Mouse (Mus musculus) hindbrain, embryonic 10.5 days (tissue): Measurements from ENCODE around the gene Tkt. TPM values are rescaled to one million over a fixed set of nuclear protein-coding genes. Genes with fewer than 3 reads are reported as not detected.
"Not testable (repeated sequence)": the region's sequence is repeated elsewhere in the genome, so short reads cannot be mapped to it uniquely, and the experiment has no call there.

ENCODE experiments used
- DNase-seq: peaks from one replicate; pipeline ENCODE4 v3.0.0-alpha.2; 2017; ENCODE audit warnings: low spot score
- H3K27ac ChIP-seq: fragments of 300-500 bp; sonication (generic); 2 replicates; pipeline ENCODE4 v1.5.1; 2016; ENCODE audit warnings: mild to moderate bottlenecking, moderate library complexity
- H3K27me3 ChIP-seq: fragments of 300-500 bp; sonication (generic); 2 replicates; pipeline ENCODE4 v1.6.1; 2016; ENCODE audit warnings: mild to moderate bottlenecking; ENCODE audit not compliant: poor library complexity, insufficient read depth, severe bottlenecking
- H3K36me3 ChIP-seq: fragments of 300-500 bp; sonication (generic); 2 replicates; pipeline ENCODE4 v1.6.1; 2016; ENCODE audit warnings: mild to moderate bottlenecking, moderate library complexity
- H3K4me1 ChIP-seq: fragments of 300-500 bp; sonication (generic); replicated peaks from 2 replicates; pipeline ENCODE4 v1.6.1; 2016; ENCODE audit warnings: mild to moderate bottlenecking
- H3K4me3 ChIP-seq: fragments of 300-500 bp; sonication (generic); 2 replicates; pipeline ENCODE4 v1.5.1; 2016; ENCODE audit warnings: mild to moderate bottlenecking, moderate library complexity
- H3K9me3 ChIP-seq: fragments of 300-500 bp; sonication (generic); 2 replicates; pipeline ENCODE4 v1.6.1; 2016; ENCODE audit warnings: mild to moderate bottlenecking, moderate library complexity
- WGBS: fragments of 180-500 bp; shearing (Covaris S2); methylation state at CpG from one replicate; pipeline ENCODE4 v1.1.7; 2016; 5-methylcytosine and 5-hydroxymethylcytosine counted together
- polyA plus RNA-seq: library from polyadenylated mRNA; unstranded; fragments of >200 nt; fragmentation: Nextera tagmentation; extraction: Ambion mirVana; gene quantifications from 2 replicates; pipeline ENCODE4 v1.2.1, GENCODE M21; 2016

The Tkt gene
- polyA plus RNA-seq, 1 experiment from 2014 or later: 285 TPM

DNA sequence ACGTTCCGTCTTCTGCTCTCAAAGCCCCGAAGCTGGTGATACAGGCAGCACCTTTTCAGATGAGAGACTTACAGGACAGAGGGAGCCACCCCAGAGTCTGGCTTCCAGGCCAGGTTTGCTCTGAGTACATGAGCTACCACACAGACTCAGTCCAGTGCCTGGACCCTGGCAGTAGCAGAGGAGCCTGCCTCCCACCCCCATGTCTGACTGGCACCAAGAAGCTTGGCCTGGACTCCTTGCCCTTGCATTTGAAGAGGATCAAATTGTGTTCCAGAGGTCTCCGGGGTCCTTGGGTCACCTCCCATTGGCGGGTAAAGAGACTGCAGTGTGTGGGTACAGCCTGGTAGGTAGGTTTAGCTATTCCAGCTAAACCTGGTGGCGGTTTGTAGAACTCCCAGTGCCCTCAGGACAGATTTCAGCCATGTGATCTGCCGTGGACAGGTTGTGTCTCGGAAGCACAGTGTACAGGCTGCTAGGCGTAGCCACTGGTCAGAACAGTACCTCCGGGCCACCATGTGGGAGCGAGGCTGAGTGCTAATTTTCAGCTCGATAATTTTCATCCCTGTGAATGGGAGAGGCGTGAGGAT is 12.7 kb downstream of the Tkt start:
- Histone ChIP-seq H3K36me3 (peaks cover 97% of the 10 kb centered on the region), H3K9me3 (no peaks in the 10 kb centered on the region), H3K4me1 (no peaks in the 10 kb centered on the region), H3K4me3 (no peak overlapping the region), H3K27me3 (no peaks in the 10 kb centered on the region), H3K27ac (no peak overlapping the region)
- DNase-seq: no peak
- 95% methylated on average over 13 of the region's 13 CpGs for WGBS

DNA sequence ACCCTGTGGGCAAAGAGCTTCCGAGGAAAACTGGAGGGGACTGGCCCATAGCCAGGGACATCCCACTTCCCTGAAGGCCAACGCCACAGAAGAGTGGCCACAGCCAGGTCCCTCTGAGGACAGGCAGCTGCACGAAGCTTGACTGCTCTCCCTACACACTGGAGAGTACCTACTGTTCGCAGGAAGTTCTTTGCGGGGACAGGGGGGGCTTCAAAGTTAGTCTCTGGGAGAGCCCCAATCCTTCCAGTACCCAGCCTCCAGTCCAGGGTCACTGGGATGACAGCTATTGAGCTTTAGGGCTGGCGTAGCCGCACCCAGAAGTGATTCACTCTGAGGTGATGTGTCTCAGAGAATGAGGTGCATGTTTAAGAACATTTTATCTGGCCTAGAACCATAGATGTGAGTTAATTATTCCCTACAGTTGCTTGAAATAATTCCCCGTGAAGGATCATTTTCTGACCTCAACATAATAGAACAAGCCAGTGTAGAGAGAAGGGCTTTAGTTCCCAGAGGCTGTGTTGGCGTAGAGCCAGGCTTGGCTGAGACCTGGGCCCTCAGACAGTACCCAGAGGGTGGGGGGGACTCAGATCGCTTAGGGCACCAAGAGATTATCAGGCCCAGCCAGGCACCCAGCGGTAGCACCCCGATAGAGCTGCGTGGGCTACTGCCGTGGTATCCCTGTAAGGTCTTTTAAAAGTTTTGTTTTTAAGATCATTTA is 13.5 kb downstream of the Tkt start:
- no peaks in the 10 kb centered on the region for H3K4me1 ChIP-seq
- no peak overlapping the region for H3K4me3 ChIP-seq
- 93% methylated on average over 14 of the region's 14 CpGs for WGBS
- peaks cover 97% of the 10 kb centered on the region for H3K36me3 ChIP-seq
- H3K9me3 ChIP-seq: no peaks in the 10 kb centered on the region
- DNase-seq: no peak
- H3K27ac ChIP-seq: no peak overlapping the region
- no peaks in the 10 kb centered on the region for H3K27me3 ChIP-seq

DNA sequence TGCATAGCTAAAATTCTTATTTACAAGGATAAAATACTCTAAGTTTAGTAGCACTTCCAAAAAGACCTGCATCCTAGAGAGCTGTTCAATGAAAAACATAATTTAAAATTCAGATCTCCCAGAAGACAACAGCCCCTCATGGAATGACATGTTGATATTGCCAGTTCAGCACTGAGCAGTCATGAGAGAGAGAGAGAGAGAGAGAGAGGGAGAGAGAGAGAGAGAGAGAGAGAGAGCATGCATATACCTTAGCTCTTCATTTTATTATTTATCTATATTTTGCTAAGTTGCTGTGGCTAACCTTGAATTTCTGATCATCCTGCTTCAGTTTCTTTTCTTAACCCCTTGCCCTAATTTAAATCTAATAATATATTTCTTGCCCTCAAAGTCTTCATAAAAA is 14.2 kb downstream of the Tkt start:
- no peak for DNase-seq
- Histone ChIP-seq H3K4me3 (no peak overlapping the region), H3K9me3 (no peaks in the 10 kb centered on the region), H3K27me3 (no peaks in the 10 kb centered on the region), H3K27ac (no peak overlapping the region), H3K4me1 (no peaks in the 10 kb centered on the region), H3K36me3 (peaks cover 97% of the 10 kb centered on the region)

GRCm38 (mm10) chr14:30564451-30564850 is 16.3 kb downstream of the Tkt start:
- no peaks in the 10 kb centered on the region for H3K4me1 ChIP-seq
- H3K9me3 ChIP-seq: no peaks in the 10 kb centered on the region
- DNase-seq: no peak
- H3K36me3 ChIP-seq: peaks cover 97% of the 10 kb centered on the region
- WGBS: 89% methylated on average over 2 of the region's 2 CpGs
- H3K27me3 ChIP-seq: no peaks in the 10 kb centered on the region
- H3K27ac ChIP-seq: 0 out of 2 replicates have a peak overlapping the region, but pooled peaks have one; percentile 18
- H3K4me3 ChIP-seq: no peak overlapping the region

GRCm38 (mm10) chr14:30566317-30566716 is 18.2 kb downstream of the Tkt start:
- 95% methylated on average over 6 of the region's 6 CpGs for WGBS
- Histone ChIP-seq H3K4me1 (no peaks in the 10 kb centered on the region), H3K36me3 (peaks cover 97% of the 10 kb centered on the region), H3K9me3 (no peaks in the 10 kb centered on the region), H3K4me3 (no peak overlapping the region), H3K27me3 (no peaks in the 10 kb centered on the region), H3K27ac (no peak overlapping the region)
- DNase-seq: no peak

GRCm38 (mm10) chr14:30568016-30568415 is 19.9 kb downstream of the Tkt start:
- DNase-seq: no peak
- no peaks in the 10 kb centered on the region for H3K4me1 ChIP-seq
- H3K36me3 ChIP-seq: peaks cover 100% of the 10 kb centered on the region
- WGBS: 93% methylated on average over 9 of the region's 9 CpGs
- no peak overlapping the region for H3K4me3 ChIP-seq
- no peaks in the 10 kb centered on the region for H3K9me3 ChIP-seq
- H3K27me3 ChIP-seq: no peaks in the 10 kb centered on the region
- H3K27ac ChIP-seq: no peak overlapping the region

GRCm38 (mm10) chr14:30570303-30570702 is 22.1 kb downstream of the Tkt start:
- no peak for DNase-seq
- Histone ChIP-seq H3K4me3 (no peak overlapping the region), H3K36me3 (peaks cover 100% of the 10 kb centered on the region), H3K4me1 (no peaks in the 10 kb centered on the region), H3K27ac (no peak overlapping the region), H3K27me3 (no peaks in the 10 kb centered on the region), H3K9me3 (no peaks in the 10 kb centered on the region)
- WGBS: 93% methylated on average over 9 of the region's 9 CpGs

DNA sequence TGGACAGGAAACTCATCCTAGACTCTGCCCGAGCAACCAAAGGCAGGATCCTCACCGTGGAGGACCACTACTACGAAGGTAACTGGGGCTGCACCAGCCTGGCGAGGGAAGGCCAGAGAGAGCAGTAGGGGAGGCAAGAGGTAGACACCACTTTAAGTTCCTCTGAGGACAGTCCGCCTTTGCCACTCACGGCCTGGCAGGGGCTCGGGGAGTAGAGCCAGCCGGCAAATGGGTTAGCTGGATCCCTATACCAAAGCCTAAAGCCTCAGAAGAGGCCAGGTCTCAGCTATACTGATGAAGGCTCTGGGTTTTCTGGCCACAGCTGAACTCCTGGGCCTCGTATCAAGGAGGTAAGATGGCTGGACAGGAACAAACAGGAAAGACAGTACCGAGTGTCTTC is 24.1 kb downstream of the Tkt start:
- WGBS: 91% methylated on average over 10 of the region's 10 CpGs
- Histone ChIP-seq H3K36me3 (peaks cover 94% of the 10 kb centered on the region), H3K4me1 (no peaks in the 10 kb centered on the region), H3K4me3 (no peak overlapping the region), H3K9me3 (no peaks in the 10 kb centered on the region), H3K27ac (no peak overlapping the region), H3K27me3 (no peaks in the 10 kb centered on the region)
- no peak for DNase-seq

- no peaks in the 10 kb centered on the region for H3K9me3 ChIP-seq
- WGBS: 90% methylated on average over 8 of the region's 8 CpGs
- H3K27me3 ChIP-seq: no peaks in the 10 kb centered on the region
- no peak for DNase-seq
- no peak overlapping the region for H3K4me3 ChIP-seq
- no peaks in the 10 kb centered on the region for H3K4me1 ChIP-seq
- no peak overlapping the region for H3K27ac ChIP-seq
- H3K36me3 ChIP-seq: peaks cover 84% of the 10 kb centered on the region
These were observed 25.1 kb downstream of the Tkt start for GRCm38 (mm10) chr14:30573235-30573634.

GRCm38 (mm10) chr14:30573983-30574584 is 25.9 kb downstream of the Tkt start:
- H3K27ac ChIP-seq: no peak overlapping the region
- peaks cover 2% of the 10 kb centered on the region; the same call in 1 of the 2 replicates for H3K4me1 ChIP-seq
- no peak overlapping the region for H3K4me3 ChIP-seq
- WGBS: 71% methylated on average over 6 of the region's 6 CpGs
- H3K27me3 ChIP-seq: no peaks in the 10 kb centered on the region
- H3K9me3 ChIP-seq: no peaks in the 10 kb centered on the region
- peaks cover 76% of the 10 kb centered on the region for H3K36me3 ChIP-seq
- DNase-seq: peak; percentile 70

- Histone ChIP-seq H3K9me3 (no peaks in the 10 kb centered on the region), H3K36me3 (peaks cover 59% of the 10 kb centered on the region), H3K4me3 (no peak overlapping the region), H3K27me3 (no peaks in the 10 kb centered on the region), H3K4me1 (peaks cover 9% of the 10 kb centered on the region), H3K27ac (no peak overlapping the region)
- no peak for DNase-seq
- WGBS: 80% methylated on average over 7 of the region's 7 CpGs
These were observed 27.6 kb downstream of the Tkt start for GRCm38 (mm10) chr14:30575791-30576190.

DNA sequence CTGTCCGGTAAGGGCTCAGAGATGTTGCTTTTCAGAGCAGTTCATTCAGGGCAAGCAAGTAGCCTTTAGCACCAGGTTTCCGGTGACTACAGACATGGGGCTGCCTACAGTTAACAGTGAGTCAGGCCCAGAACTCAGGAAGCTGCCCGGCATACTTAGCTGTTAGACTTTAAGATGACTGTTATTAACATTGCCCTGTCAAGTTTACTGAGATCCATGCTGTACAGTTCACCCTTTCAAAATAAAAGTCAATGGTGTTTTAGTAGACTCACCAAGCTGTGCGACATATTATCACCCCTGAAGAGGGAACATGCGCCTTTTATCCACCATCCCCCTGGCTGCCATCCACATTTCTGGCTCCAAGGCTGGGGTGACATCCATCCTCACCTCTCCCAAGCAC is 28.1 kb downstream of the Tkt start:
- Histone ChIP-seq H3K36me3 (peaks cover 54% of the 10 kb centered on the region), H3K4me1 (peaks cover 9% of the 10 kb centered on the region), H3K9me3 (no peaks in the 10 kb centered on the region), H3K27ac (no peak overlapping the region), H3K27me3 (no peaks in the 10 kb centered on the region), H3K4me3 (no peak overlapping the region)
- 84% methylated on average over 5 of the region's 5 CpGs for WGBS
- DNase-seq: no peak

DNA sequence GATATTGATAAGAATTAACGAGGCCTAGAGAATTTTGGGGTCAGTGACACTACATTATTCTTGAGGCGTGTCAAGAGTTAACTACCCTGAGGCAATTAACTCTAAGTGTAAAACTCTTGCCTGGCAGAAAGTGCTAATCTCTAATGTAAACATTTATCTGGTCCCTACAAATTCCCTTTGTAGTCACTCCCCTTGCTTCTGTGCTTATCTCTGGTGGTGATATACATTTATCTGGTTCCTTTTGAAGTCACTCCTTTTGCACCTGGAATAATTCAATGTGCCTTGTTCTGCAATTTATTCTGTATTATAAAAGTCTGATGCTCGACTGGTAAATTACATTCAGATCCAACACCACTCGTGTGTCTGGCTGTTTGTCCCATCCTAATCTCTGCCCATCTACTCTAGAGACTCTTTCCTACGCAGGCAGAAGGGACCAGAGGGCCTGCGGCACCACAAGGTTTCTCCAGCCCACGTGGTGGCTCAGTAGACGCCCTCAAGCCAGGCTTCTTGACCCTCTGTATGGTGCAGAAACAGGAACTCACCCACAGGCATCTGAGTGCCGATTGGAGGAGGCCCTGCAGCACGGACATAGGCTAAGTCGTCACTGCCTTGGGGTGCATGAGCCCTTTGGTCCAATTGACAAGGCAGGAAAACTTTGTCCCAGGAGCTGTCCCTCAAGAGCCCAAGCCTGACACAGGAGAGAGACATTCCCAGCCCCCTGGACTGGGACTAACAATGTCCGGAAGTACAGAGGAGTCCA is 29.3 kb downstream of the Tkt start:
- H3K27ac ChIP-seq, H3K4me3 ChIP-seq, H3K9me3 ChIP-seq, H3K4me1 ChIP-seq, DNase-seq, H3K27me3 ChIP-seq: not testable (repeated sequence)
- peaks cover 42% of the 10 kb centered on the region for H3K36me3 ChIP-seq
- WGBS: 47% methylated on average over 10 of the region's 12 CpGs
